Mouse (Mus musculus) urinary bladder, postnatal 4 days (tissue): ENCODE measurements at regions not wholly inside any gene's neighbourhood (a gene's known extent, or its start where the extent isn't known, plus 50 kb on each side); places are given as distances from the start of the nearest gene placed in this dataset.

Source experiments
- DNase-seq, 2 experiments: peaks; one replicate each; pipeline ENCODE4 v3.0.0; 2021 to 2022; ENCODE audit warnings: low spot score in 2 of 2

- DNase-seq = no peak
Observed at GRCm38 (mm10) chr11:57958233-57958632, 50.6 kb upstream of the Larp1 start.

- no peak for DNase-seq
Observed at GRCm38 (mm10) chr11:57956909-57957308, 52.0 kb upstream of the Larp1 start.

GRCm38 (mm10) chr11:57956076-57956475 lies 52.8 kb upstream of the Larp1 start:
- DNase-seq = no peak

- DNase-seq = no peak
Observed at GRCm38 (mm10) chr11:57955476-57955875, 53.4 kb upstream of the Larp1 start.

- no peak for DNase-seq
Observed at GRCm38 (mm10) chr11:57954510-57955184, 54.2 kb upstream of the Larp1 start.

- DNase-seq = no peak
Observed at GRCm38 (mm10) chr11:57953694-57954093, 55.2 kb upstream of the Larp1 start.

- no peak for DNase-seq
Observed at GRCm38 (mm10) chr11:57952619-57953018, 56.2 kb upstream of the Larp1 start.

GRCm38 (mm10) chr11:57951541-57952326 lies 57.1 kb upstream of the Larp1 start:
- no peak for DNase-seq

GRCm38 (mm10) chr11:57950989-57951388 lies 57.9 kb upstream of the Larp1 start:
- no peak for DNase-seq

- no peak for DNase-seq
Observed at GRCm38 (mm10) chr11:57949067-57949466, 59.8 kb upstream of the Larp1 start.

- DNase-seq = no peak
Observed at GRCm38 (mm10) chr11:57947347-57947746, 61.5 kb upstream of the Larp1 start.

- DNase-seq = peak; percentile 73 to 93
Observed at GRCm38 (mm10) chr11:57934391-57934850, 74.4 kb upstream of the Larp1 start.

- no peak for DNase-seq
Observed at GRCm38 (mm10) chr11:57933065-57933464, 75.8 kb upstream of the Larp1 start.

- no peak for DNase-seq
Observed at GRCm38 (mm10) chr11:57929506-57929905, 79.4 kb upstream of the Larp1 start.

GRCm38 (mm10) chr11:57920263-57920662 lies 87.6 kb upstream of the Hand1 start:
- DNase-seq = no peak

GRCm38 (mm10) chr11:57918447-57919059 lies 85.9 kb upstream of the Hand1 start:
- DNase-seq = no peak

GRCm38 (mm10) chr11:57917974-57918373 lies 85.4 kb upstream of the Hand1 start:
- DNase-seq = no peak

- no peak for DNase-seq
Observed at GRCm38 (mm10) chr11:57916016-57916415, 83.4 kb upstream of the Hand1 start.

- no peak for DNase-seq
Observed at GRCm38 (mm10) chr11:57913801-57914560, 81.4 kb upstream of the Hand1 start.

GRCm38 (mm10) chr11:57913020-57913699 lies 80.5 kb upstream of the Hand1 start:
- no peak for DNase-seq

- DNase-seq = no peak
Observed at GRCm38 (mm10) chr11:57911698-57912283, 79.2 kb upstream of the Hand1 start.
